Mouse (Mus musculus): ENCODE results near the gene Clec3b. TPM values are rescaled to one million over a fixed set of nuclear protein-coding genes. Genes with fewer than 3 reads are reported as not detected.

Gene Clec3b
- polyA plus RNA-seq, 1 experiment from 2014 or later, result not detected

Other genes with a start within 250 kb of the Clec3b start
- gene Zfp105, start 227.9 kb upstream of the Clec3b start, polyA plus RNA-seq (2014; fragmentation: Nextera tagmentation; extraction: Ambion mirVana), result 17.5 and 19.7 TPM in 2 replicates
- gene 1110059G10Rik, start 199.9 kb upstream of the Clec3b start, polyA plus RNA-seq (2014; fragmentation: Nextera tagmentation; extraction: Ambion mirVana), result 35.2 and 38.0 TPM in 2 replicates
- 50.4 and 53.0 TPM in 2 replicates for gene Kif15, start 199.9 kb upstream of the Clec3b start, polyA plus RNA-seq (2014; fragmentation: Nextera tagmentation; extraction: Ambion mirVana)
- 20.5 and 20.8 TPM in 2 replicates for gene Tmem42, start 129.6 kb upstream of the Clec3b start, polyA plus RNA-seq (2014; fragmentation: Nextera tagmentation; extraction: Ambion mirVana)
- 0.65 TPM in 1 of 2 replicates, not detected in the other for gene Tgm4, start 116.2 kb upstream of the Clec3b start, polyA plus RNA-seq (2014; fragmentation: Nextera tagmentation; extraction: Ambion mirVana)
- gene Zdhhc3, start 37.7 kb upstream of the Clec3b start, polyA plus RNA-seq (2014; fragmentation: Nextera tagmentation; extraction: Ambion mirVana), result 62.5 and 65.0 TPM in 2 replicates
- gene Exosc7, start 37.7 kb upstream of the Clec3b start, polyA plus RNA-seq (2014; fragmentation: Nextera tagmentation; extraction: Ambion mirVana), result 146 and 161 TPM in 2 replicates
- gene Cdcp1, start 65.1 kb downstream of the Clec3b start, polyA plus RNA-seq (2014; fragmentation: Nextera tagmentation; extraction: Ambion mirVana), result 17.5 and 18.7 TPM in 2 replicates
- gene Tmem158, start 109.8 kb downstream of the Clec3b start, polyA plus RNA-seq (2014; fragmentation: Nextera tagmentation; extraction: Ambion mirVana), result 9.7 and 10.9 TPM in 2 replicates
- 1,414 and 1,457 TPM in 2 replicates for gene Lars2, start 216.0 kb downstream of the Clec3b start, polyA plus RNA-seq (2014; fragmentation: Nextera tagmentation; extraction: Ambion mirVana)

Data from intestine, embryonic 14.5 days (tissue).